Mouse (Mus musculus) midbrain, embryonic 12.5 days (tissue): Measurements from ENCODE around the gene Med22. TPM values are rescaled to one million over a fixed set of nuclear protein-coding genes. Genes with fewer than 3 reads are reported as not detected.
A peak's percentile ranks its signal among the peaks of the same experiment; 100 is the strongest.
"Not testable (repeated sequence)": the region's sequence is repeated elsewhere in the genome, so short reads cannot be mapped to it uniquely, and the experiment has no call there.

Experiments
- ATAC-seq: fragments of 200-750 bp; cut with Nextera tagmentation; 2 replicates; pipeline ENCODE4 v1.8.0; 2017; ENCODE audit warnings: low read depth, moderate TSS enrichment, moderate library complexity; ENCODE audit not compliant: low FRiP score
- H3K27ac ChIP-seq: fragments of 300-500 bp; sonication (generic); replicated peaks from 2 replicates; pipeline ENCODE4 v1.5.1; 2016; ENCODE audit warnings: mild to moderate bottlenecking
- H3K27me3 ChIP-seq: fragments of 300-500 bp; sonication (generic); 2 replicates; pipeline ENCODE4 v1.6.1; 2016; ENCODE audit warnings: mild to moderate bottlenecking
- H3K36me3 ChIP-seq: fragments of 300-500 bp; sonication (generic); 2 replicates; pipeline ENCODE4 v1.6.1; 2016
- H3K4me1 ChIP-seq: fragments of 300-500 bp; sonication (generic); 2 replicates; pipeline ENCODE4 v1.6.1; 2016
- H3K4me2 ChIP-seq: fragments of 300-500 bp; sonication (generic); replicated peaks from 2 replicates; pipeline ENCODE4 v1.6.1; 2016; ENCODE audit warnings: mild to moderate bottlenecking, moderate library complexity
- H3K4me3 ChIP-seq: fragments of 300-500 bp; sonication (generic); 2 replicates; pipeline ENCODE4 v1.5.1; 2016; ENCODE audit warnings: mild to moderate bottlenecking
- H3K9ac ChIP-seq: fragments of 300-500 bp; sonication (generic); replicated peaks from 2 replicates; pipeline ENCODE4 v1.6.1; 2016; ENCODE audit warnings: mild to moderate bottlenecking, moderate library complexity
- H3K9me3 ChIP-seq: fragments of 300-500 bp; sonication (generic); 2 replicates; pipeline ENCODE4 v1.6.1; 2016; ENCODE audit warnings: mild to moderate bottlenecking
- WGBS: fragments of 180-500 bp; shearing (Covaris S2); methylation state at CpG from one replicate; pipeline ENCODE4 v1.1.7; 2016; 5-methylcytosine and 5-hydroxymethylcytosine counted together
- polyA plus RNA-seq: library from polyadenylated mRNA; unstranded; fragments of >200 nt; fragmentation: Nextera tagmentation; extraction: Ambion mirVana; gene quantifications from 2 replicates; pipeline ENCODE4 v1.2.1, GENCODE M21; 2016

Gene Med22
- polyA plus RNA-seq, 1 experiment from 2014 or later, result 129 TPM

DNA sequence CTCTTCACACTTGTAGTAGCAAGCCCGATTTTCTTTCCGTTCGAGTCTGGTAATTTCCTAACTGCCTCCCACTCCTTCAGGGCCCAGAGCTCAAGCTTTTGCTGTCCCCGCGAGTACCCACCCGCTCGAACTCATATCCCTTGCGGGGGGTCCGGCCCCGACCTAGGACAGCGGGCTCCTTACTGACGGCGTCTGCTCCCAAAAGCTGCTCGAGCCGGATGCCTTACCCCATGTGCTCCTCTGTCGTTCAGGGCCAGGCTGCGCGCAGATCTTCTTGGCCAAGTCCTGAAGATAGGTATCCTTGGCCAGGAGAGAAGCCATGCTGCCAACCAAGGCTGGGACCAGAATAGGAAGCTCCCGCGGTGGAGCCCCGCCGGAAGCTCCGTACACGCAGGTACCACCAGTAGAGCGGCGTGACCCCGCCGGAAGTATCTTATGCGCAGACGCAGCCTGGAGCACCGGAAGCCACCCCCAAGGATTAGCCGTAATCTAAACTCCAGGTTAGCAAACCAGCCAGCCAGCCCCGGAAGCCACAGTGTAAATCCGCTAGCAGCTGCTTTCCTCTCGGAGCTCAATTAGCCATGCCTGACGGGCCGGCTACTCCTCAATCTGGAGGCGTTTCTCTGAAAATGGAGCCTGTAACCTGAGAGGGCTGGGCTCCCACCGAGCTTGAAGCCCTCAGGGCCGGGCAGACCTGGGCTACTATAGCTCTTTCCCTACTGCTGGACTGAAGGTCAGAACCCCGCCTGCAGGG, 7.8 kb downstream of the Med22 start, which contains the start of gene Surf6:
Gene Surf6, minus strand, starts transcription at position 413 of the 754 bp plus-strand sequence.
- Histone ChIP-seq H3K27ac (peak within 1 kb of the TSS; percentile 84), H3K9me3 (no peaks in the 10 kb centered on the region), H3K27me3 (no peaks in the 10 kb centered on the region), H3K9ac (peak within 1 kb of the TSS; percentile 82), H3K4me2 (peak within 1 kb of the TSS; percentile 83), H3K36me3 (peaks cover 56% of the 10 kb centered on the region), H3K4me1 (peaks cover 27% of the 10 kb centered on the region), H3K4me3 (peak within 1 kb of the TSS; percentile 85)
- WGBS, result 0% methylated on average over 41 of the region's 41 CpGs
- ATAC-seq, result peak; percentile 94

DNA sequence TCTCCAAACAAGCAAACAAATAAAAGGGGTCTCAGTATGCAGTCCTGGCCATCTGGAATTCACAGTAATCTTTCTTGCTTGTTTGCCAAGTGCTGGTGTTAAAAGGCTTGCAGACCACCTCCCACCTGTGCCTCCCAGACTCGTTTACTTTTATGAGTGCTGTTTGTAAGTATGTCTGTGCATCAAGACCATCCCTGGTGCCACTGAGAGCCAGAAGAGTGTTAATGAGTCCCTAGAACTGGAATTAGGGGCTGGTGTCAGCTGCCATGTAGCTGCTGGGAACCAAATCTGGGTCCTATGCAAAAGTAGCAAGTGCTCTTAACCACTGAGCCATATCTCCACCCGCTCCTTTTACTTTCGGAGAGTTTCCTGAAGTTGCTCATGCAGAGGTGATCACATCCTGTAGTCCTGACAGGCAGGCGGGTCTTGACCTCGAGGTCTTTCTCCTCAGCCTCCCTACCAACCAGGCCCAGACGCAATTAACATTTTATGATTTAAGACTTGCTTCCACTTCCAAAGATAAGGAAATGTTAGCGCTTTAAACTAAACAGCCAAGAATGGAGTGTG, 8.6 kb downstream of the Med22 start:
- no peak overlapping the region for H3K27ac ChIP-seq
- H3K4me2 ChIP-seq, result peak overlapping the region; percentile 83
- ATAC-seq, result no peak
- 14% methylated on average over 7 of the region's 7 CpGs for WGBS
- H3K4me1 ChIP-seq, result peaks cover 24% of the 10 kb centered on the region
- peak overlapping the region; percentile 82 for H3K9ac ChIP-seq
- peaks cover 58% of the 10 kb centered on the region for H3K36me3 ChIP-seq
- no peaks in the 10 kb centered on the region for H3K27me3 ChIP-seq
- peak overlapping the region; percentile 85 for H3K4me3 ChIP-seq
- H3K9me3 ChIP-seq, result no peaks in the 10 kb centered on the region

DNA sequence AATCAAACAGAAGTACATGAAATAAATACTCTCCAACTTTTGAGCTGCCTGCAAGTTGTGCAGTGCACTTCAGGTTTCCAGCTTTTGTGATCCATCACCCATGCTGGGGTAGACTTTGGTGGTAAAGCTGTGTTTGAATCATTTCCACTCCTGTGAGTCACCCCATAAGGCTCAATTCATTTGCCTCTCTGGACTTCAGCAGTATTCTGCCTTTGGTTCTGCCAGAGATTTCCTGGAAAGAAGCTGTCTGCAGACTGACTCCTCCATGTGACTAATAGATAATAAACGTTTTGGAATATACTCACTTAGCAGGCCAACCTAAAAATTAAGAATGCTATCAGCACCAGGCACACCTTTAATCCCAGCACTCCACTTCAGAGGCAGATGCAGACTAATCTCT, 9.7 kb downstream of the Med22 start:
- H3K4me3 ChIP-seq, result no peak overlapping the region
- H3K4me2 ChIP-seq, result no peak overlapping the region
- H3K36me3 ChIP-seq, result peaks cover 58% of the 10 kb centered on the region
- no peaks in the 10 kb centered on the region for H3K27me3 ChIP-seq
- H3K4me1 ChIP-seq, result peaks cover 24% of the 10 kb centered on the region
- 88% methylated on average over 1 of the region's 1 CpGs for WGBS
- H3K9ac ChIP-seq, result 0 out of 2 replicates have a peak overlapping the region, but pooled peaks have one; percentile 17
- no peak for ATAC-seq
- no peak overlapping the region for H3K27ac ChIP-seq
- H3K9me3 ChIP-seq, result no peaks in the 10 kb centered on the region

DNA sequence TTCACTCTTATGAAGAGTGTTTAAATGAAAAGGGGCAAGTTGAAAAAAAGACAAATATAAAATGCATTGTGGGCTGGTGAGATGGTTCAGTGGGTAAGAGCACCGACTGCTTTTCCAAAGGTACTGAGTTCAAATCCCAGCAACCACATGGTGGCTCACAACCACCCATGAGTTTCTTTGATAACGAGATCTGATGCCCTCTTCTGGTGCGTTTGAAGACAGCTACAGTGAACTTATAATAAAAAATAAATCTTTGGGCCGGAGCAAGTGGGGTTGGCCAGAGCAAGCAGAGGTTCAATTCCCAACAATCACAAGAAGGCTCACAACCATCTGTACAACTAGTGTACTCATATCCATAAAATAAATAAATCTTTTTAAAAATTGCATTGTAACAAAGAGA, 14.6 kb downstream of the Med22 start:
- WGBS, result 87% methylated on average over 4 of the region's 4 CpGs

DNA sequence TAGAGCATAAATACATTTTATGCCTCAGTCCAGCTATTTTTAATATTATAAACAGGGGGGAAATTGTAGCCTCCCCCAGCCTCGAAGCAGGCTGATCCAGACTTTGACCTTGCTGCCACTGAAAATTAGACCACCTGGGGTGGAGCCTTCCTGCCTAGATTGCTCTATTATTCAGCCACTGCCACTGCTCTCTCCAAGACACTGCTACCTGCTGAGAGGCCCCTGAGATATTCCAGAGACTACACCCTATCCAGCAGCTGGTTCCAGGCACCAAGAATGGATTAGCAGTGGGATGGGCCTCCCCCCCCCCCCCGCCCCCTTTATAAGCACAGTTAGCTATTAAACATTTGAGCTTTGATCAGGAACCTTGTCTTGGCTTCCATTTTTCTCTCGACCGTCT, 24.3 kb downstream of the Med22 start:
- not testable (repeated sequence) for H3K27ac ChIP-seq

More for the DNA sequence above, 14.6 kb downstream of the Med22 start:
- H3K4me2 ChIP-seq, result no peak overlapping the region
- no peak overlapping the region for H3K9ac ChIP-seq
- H3K36me3 ChIP-seq, result peaks cover 89% of the 10 kb centered on the region
- H3K4me1 ChIP-seq, result peaks cover 2% of the 10 kb centered on the region; the same call in 1 of the 2 replicates
- ATAC-seq, result no peak
- H3K9me3 ChIP-seq, result no peaks in the 10 kb centered on the region
- H3K27ac ChIP-seq, result no peak overlapping the region
- H3K27me3 ChIP-seq, result no peaks in the 10 kb centered on the region
- no peak overlapping the region for H3K4me3 ChIP-seq

DNA sequence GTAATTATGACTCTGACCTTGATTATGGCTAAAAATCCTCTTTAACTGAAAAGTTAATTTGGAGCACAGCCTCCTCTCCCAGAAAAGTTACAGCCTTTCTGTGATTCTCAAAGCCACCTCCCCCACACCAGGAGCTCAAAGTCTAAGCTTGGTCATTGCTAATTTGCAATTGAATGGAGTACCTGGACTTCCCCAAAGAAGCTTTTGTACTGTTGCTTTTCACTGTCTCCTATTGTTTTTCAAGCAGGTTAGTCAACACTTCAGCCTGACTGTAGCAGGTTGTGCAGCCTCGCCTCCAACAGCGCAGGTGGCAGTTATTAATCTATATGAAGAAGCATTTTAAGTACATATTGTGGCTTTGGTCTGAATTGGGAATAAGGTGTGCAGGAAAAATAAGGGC, 24.9 kb downstream of the Med22 start:
- H3K4me3 ChIP-seq, ATAC-seq, H3K4me1 ChIP-seq, H3K4me2 ChIP-seq, H3K27ac ChIP-seq, H3K9ac ChIP-seq, H3K27me3 ChIP-seq: not testable (repeated sequence)
- WGBS, result 69% methylated on average over 2 of the region's 2 CpGs
- Histone ChIP-seq H3K9me3 (peaks cover 10% of the 10 kb centered on the region), H3K36me3 (peaks cover 23% of the 10 kb centered on the region)

More for the DNA sequence above, 24.3 kb downstream of the Med22 start:
- Histone ChIP-seq H3K36me3 (peaks cover 29% of the 10 kb centered on the region), H3K9me3 (peaks cover 10% of the 10 kb centered on the region)
- not testable (repeated sequence) for H3K4me3 ChIP-seq, ATAC-seq, H3K4me1 ChIP-seq, H3K27me3 ChIP-seq, H3K9ac ChIP-seq, H3K4me2 ChIP-seq
- 52% methylated on average over 4 of the region's 4 CpGs for WGBS

DNA sequence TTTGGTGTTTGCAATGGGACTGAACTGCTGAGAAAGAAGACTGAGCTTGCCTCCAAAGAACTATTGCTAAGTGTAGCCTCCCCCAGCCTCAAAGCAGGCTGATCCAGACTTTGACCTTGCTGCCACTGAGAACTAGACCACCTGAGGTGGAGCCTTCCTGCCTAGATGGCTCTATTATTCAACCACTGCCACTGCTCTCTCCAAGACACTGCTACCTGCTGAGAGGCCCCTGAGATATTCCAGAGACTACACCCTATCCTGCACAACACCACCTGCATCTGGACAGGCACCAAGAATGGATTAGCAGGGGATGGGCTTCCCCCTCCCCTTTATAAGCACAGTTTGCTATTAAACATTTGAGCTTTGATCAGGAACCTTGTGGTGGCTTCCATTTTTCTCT, 31.9 kb downstream of the Med22 start:
- H3K4me3 ChIP-seq, result no peak overlapping the region
- ATAC-seq, result no peak
- H3K9ac ChIP-seq, result no peak overlapping the region
- no peak overlapping the region for H3K4me2 ChIP-seq
- H3K27ac ChIP-seq, result no peak overlapping the region
- no peaks in the 10 kb centered on the region for H3K36me3 ChIP-seq
- no peaks in the 10 kb centered on the region for H3K27me3 ChIP-seq
- H3K4me1 ChIP-seq, result no peaks in the 10 kb centered on the region
- H3K9me3 ChIP-seq, result no peaks in the 10 kb centered on the region; the same call in 1 of the 2 replicates

DNA sequence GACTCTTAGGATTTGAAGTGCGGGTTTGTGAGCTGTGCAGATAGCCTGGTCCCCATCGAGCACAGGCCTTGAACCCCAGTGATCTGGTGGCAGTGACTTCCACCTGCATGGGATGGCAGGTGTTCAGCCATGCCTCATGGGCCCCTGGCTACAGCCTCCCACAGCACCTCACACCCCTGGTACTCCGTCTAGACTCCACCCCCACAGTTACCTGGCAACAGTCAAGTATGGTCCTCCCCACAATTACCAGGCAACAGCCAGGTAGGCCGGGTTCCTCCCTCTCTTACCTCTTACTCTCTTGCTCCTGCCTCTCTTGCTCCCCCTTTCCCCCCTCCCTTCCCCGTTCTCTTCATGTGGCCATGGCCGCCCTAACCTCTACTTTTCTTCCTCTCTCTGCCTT, 39.8 kb downstream of the Med22 start:
- no peak for ATAC-seq
- H3K36me3 ChIP-seq, result no peaks in the 10 kb centered on the region
- no peak overlapping the region for H3K4me3 ChIP-seq
- no peak overlapping the region for H3K4me2 ChIP-seq
- H3K27me3 ChIP-seq, result peaks cover 3% of the 10 kb centered on the region; the same call in 1 of the 2 replicates
- no peak overlapping the region for H3K27ac ChIP-seq
- no peaks in the 10 kb centered on the region for H3K4me1 ChIP-seq
- 66% methylated on average over 6 of the region's 6 CpGs for WGBS
- no peaks in the 10 kb centered on the region for H3K9me3 ChIP-seq
- no peak overlapping the region for H3K9ac ChIP-seq

DNA sequence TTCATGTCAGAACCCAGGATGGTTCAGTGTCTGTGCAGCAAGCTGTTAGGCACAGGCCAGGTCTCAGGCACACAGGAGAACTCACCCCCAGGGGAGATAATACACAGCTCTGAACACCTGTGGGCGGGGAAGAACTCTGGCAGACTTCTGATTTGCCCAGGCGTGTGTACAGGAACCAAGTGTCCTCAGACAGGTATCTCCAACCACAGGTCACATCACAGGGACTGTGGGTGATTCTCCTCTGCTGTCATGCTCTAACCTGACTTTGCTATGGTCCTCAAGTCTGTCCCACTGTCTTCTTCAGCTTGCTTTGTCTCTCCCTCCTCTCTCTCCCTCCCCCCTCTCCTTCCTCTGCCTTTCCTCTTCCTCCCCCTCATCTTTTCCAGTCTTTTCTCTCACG, 45.6 kb downstream of the Med22 start, which contains the start of gene Abo:
Gene Abo, minus strand, starts transcription at position 101 of the 400 bp plus-strand sequence.
- Histone ChIP-seq H3K4me2 (no peak within 1 kb of the TSS), H3K9me3 (no peaks in the 10 kb centered on the region), H3K9ac (no peak within 1 kb of the TSS), H3K27me3 (no peaks in the 10 kb centered on the region), H3K4me1 (no peaks in the 10 kb centered on the region), H3K4me3 (no peak within 1 kb of the TSS), H3K27ac (no peak within 1 kb of the TSS), H3K36me3 (no peaks in the 10 kb centered on the region)
- no peak for ATAC-seq
- 60% methylated on average over 3 of the region's 3 CpGs for WGBS

DNA sequence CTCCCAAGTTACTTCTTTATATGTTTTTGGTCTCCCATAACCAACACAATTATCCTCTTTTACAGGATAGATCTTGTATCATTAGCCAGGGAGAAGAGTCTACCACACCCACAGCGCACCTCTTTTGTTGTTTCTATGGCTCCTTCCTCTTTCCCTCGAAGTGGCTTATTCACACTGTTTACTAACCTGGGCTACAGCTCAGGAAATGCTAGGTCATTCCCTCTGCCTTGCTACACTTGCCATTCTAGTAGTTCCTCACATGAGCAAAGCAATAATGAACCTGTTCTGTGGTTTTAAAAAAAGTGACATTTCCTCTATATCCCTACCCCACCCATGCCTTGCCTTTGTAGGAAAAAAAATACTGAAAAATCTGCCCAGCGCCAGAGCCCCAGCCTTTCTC, 47.6 kb downstream of the Med22 start:
- no peak for ATAC-seq
- no peaks in the 10 kb centered on the region for H3K4me1 ChIP-seq
- H3K36me3 ChIP-seq, result no peaks in the 10 kb centered on the region
- no peaks in the 10 kb centered on the region for H3K9me3 ChIP-seq
- H3K4me2 ChIP-seq, result no peak overlapping the region
- no peaks in the 10 kb centered on the region for H3K27me3 ChIP-seq
- no peak overlapping the region for H3K27ac ChIP-seq
- H3K9ac ChIP-seq, result no peak overlapping the region
- 80% methylated on average over 3 of the region's 3 CpGs for WGBS
- no peak overlapping the region for H3K4me3 ChIP-seq
